Mouse (Mus musculus) bone marrow, adult 2 months (tissue): ENCODE data around the gene Acr. TPM values are rescaled to one million over a fixed set of nuclear protein-coding genes. Genes with fewer than 3 reads are reported as not detected.

Source experiments
- H3K27ac ChIP-seq: fragments of 200-500 bp; 2 replicates; pipeline ENCODE4 v1.5.1; 2012; ENCODE audit warnings: low read depth, mild to moderate bottlenecking, control low read depth, inconsistent platforms, low read length; ENCODE audit not compliant: control insufficient read depth, poor library complexity, insufficient read depth
- H3K4me1 ChIP-seq: fragments of 200-500 bp; 2 replicates; pipeline ENCODE4 v1.6.1; 2011; ENCODE audit warnings: low read length; ENCODE audit not compliant: control insufficient read depth, insufficient read depth
- H3K4me3 ChIP-seq: fragments of 200-500 bp; replicated peaks from 2 replicates; pipeline ENCODE3; 2011; ENCODE audit warnings: mild to moderate bottlenecking, low read depth, low read length, control low read depth; ENCODE audit not compliant: control insufficient read depth
- CTCF ChIP-seq: fragments of 200-500 bp; IDR thresholded peaks from 2 replicates; pipeline ENCODE4 v1.5.1; 2011; ENCODE audit warnings: low read length, control low read depth; ENCODE audit not compliant: control insufficient read depth, insufficient read depth
- POLR2A ChIP-seq: fragments of 200-500 bp; IDR thresholded peaks from 2 replicates; pipeline ENCODE4 v1.6.1; 2011; ENCODE audit warnings: low read depth, mild to moderate bottlenecking, control low read depth, low read length, borderline replicate concordance; ENCODE audit not compliant: control insufficient read depth
- WGBS: fragments of 180-500 bp; shearing (Covaris S2); methylation state at CpG from one replicate; pipeline ENCODE4 v1.1.7; 2018; 5-methylcytosine and 5-hydroxymethylcytosine counted together
- polyA plus RNA-seq: library from polyadenylated mRNA; stranded (reverse); fragments of >200 nt; gene quantifications from 2 replicates; pipeline ENCODE4 v1.2.4, GENCODE M21; 2011; ENCODE audit warnings: low replicate concordance; ENCODE audit not compliant: missing spikeins, insufficient read depth, insufficient read length

Gene Acr
- polyA plus RNA-seq, 1 experiment = not detected

DNA sequence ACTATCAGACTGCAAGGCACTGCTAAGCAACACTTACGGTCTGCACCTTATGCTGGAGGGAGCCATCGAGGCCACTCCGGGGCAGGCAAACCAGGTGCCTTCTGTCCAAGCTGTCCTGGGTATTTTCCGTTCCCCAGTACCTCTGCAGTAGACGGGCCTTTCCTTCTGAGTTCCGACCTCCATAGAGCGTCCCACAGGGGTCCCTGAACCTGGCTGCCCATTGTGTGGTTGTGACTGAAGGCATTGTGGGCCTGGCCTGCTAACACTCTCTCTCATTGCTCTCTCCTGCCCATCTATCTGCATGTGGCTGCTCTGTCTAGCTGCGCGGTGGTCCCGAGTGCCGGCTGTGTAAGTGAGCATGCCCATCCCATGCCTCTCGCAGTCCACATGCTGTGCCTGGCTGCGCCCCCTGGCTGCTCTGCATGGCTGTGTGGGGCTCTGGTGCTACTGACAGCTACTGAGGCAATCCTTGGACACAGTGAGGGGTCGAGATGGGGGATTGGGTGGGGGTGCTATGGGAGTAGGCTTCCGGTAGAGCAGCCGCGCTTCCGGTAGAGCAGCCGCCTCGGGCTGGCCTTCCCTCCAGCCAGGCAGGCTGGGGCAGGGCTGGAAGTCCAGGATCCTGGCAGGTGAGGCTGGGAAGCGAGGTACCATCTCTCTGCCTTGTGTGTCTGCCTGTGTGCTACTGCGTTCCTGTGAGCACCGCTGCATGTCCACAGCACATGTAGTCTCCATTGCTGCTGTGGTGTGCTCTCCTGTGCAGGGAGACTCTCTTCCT, 11.5 kb upstream of the Acr start:
- no peak overlapping the region for H3K4me3 ChIP-seq
- H3K4me1 ChIP-seq = no peaks in the 10 kb centered on the region
- no peak for TF ChIP-seq POLR2A
- TF ChIP-seq CTCF = no peak
- WGBS = 88% methylated on average over 23 of the region's 23 CpGs
- no peak overlapping the region for H3K27ac ChIP-seq

GRCm38 (mm10) chr15:89557179-89557995, 10.7 kb upstream of the Acr start:
- Histone ChIP-seq H3K4me1 (no peaks in the 10 kb centered on the region), H3K27ac (no peak overlapping the region), H3K4me3 (no peak overlapping the region)
- 89% methylated on average over 40 of the region's 40 CpGs for WGBS
- no peak for TF ChIP-seq CTCF
- no peak for TF ChIP-seq POLR2A

GRCm38 (mm10) chr15:89557996-89558390, 10.1 kb upstream of the Acr start:
- H3K27ac ChIP-seq = no peak overlapping the region
- no peaks in the 10 kb centered on the region for H3K4me1 ChIP-seq
- no peak overlapping the region for H3K4me3 ChIP-seq
- TF ChIP-seq POLR2A = no peak
- no peak for TF ChIP-seq CTCF
- WGBS = 95% methylated on average over 34 of the region's 34 CpGs

- Histone ChIP-seq H3K27ac (no peak overlapping the region), H3K4me1 (no peaks in the 10 kb centered on the region), H3K4me3 (no peak overlapping the region)
- whole genome bisulfite sequencing = 78% methylated on average over 10 of the region's 10 CpGs
- TF ChIP-seq CTCF (no peak), POLR2A (no peak)
Observed at GRCm38 (mm10) chr15:89559202-89559731, 8.9 kb upstream of the Acr start.

DNA sequence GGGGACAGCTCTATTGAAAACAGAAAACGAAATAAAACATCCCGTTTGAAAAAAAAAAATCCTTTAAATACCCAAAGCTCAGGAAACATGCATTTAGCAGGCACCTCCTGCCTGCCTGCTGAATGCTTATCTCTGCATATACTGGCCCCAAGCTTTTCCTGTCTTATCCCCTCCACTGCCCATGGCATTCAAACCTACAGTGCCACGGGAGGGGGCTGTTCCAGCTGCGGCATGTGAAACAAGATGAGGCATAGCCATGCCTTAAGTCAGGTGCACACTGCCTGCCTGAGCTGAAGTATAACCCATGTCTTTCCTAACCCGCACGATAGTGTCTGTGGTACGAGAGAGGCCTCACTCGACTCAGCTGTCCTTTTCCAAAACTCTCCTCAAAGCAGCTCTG, 4.0 kb downstream of the Acr start:
- Histone ChIP-seq H3K27ac (no peak overlapping the region), H3K4me1 (no peaks in the 10 kb centered on the region), H3K4me3 (no peak overlapping the region)
- WGBS = 14% methylated on average over 8 of the region's 8 CpGs
- no peak for TF ChIP-seq POLR2A
- TF ChIP-seq CTCF = no peak

- H3K27ac ChIP-seq = no peak overlapping the region
- no peak overlapping the region for H3K4me3 ChIP-seq
- WGBS = 82% methylated on average over 7 of the region's 7 CpGs
- no peaks in the 10 kb centered on the region for H3K4me1 ChIP-seq
- TF ChIP-seq CTCF = no peak
- no peak for TF ChIP-seq POLR2A
Observed at GRCm38 (mm10) chr15:89582494-89582893, 14.4 kb downstream of the Acr start.

GRCm38 (mm10) chr15:89585101-89585500, 17.0 kb downstream of the Acr start:
- TF ChIP-seq CTCF (no peak), POLR2A (no peak)
- Histone ChIP-seq H3K4me1 (no peaks in the 10 kb centered on the region), H3K4me3 (no peak overlapping the region), H3K27ac (no peak overlapping the region)
- WGBS = 76% methylated on average over 5 of the region's 5 CpGs

- 87% methylated on average over 11 of the region's 11 CpGs for WGBS
Observed at GRCm38 (mm10) chr15:89585631-89586030, 17.5 kb downstream of the Acr start.

GRCm38 (mm10) chr15:89589146-89589545, 21.0 kb downstream of the Acr start:
- no peak for TF ChIP-seq POLR2A
- TF ChIP-seq CTCF = no peak
- Histone ChIP-seq H3K4me3 (no peak overlapping the region), H3K4me1 (no peaks in the 10 kb centered on the region), H3K27ac (no peak overlapping the region)
- WGBS = 82% methylated on average over 5 of the region's 5 CpGs

More at GRCm38 (mm10) chr15:89585631-89586030, 17.5 kb downstream of the Acr start:
- Histone ChIP-seq H3K27ac (no peak overlapping the region), H3K4me3 (no peak overlapping the region), H3K4me1 (no peaks in the 10 kb centered on the region)
- TF ChIP-seq CTCF (no peak), POLR2A (no peak)
